Mouse (Mus musculus) limb, embryonic 15.5 days (tissue): Measurements from ENCODE around the gene Gm5089. TPM values are rescaled to one million over a fixed set of nuclear protein-coding genes. Genes with fewer than 3 reads are reported as not detected.

Experiments used
- ATAC-seq: fragments of 200-750 bp; cut with Nextera tagmentation; 2 replicates; pipeline ENCODE4 v1.8.0; 2017; ENCODE audit warnings: low read depth, moderate TSS enrichment; ENCODE audit not compliant: insufficient number of reproducible peaks, low FRiP score, low TSS enrichment
- H3K27ac ChIP-seq: fragments of 300-500 bp; sonication (generic); 2 replicates; pipeline ENCODE4 v1.5.1; 2015; ENCODE audit warnings: moderate library complexity, mild to moderate bottlenecking, inconsistent platforms
- H3K27me3 ChIP-seq: fragments of 300-500 bp; sonication (generic); 2 replicates; pipeline ENCODE4 v1.6.1; 2015; ENCODE audit warnings: inconsistent platforms
- H3K36me3 ChIP-seq: fragments of 300-500 bp; sonication (generic); 2 replicates; pipeline ENCODE4 v1.6.1; 2015; ENCODE audit warnings: inconsistent platforms
- H3K4me1 ChIP-seq: fragments of 300-500 bp; sonication (generic); 2 replicates; pipeline ENCODE4 v1.6.1; 2015; ENCODE audit warnings: inconsistent platforms
- H3K4me2 ChIP-seq: fragments of 300-500 bp; sonication (generic); 2 replicates; pipeline ENCODE4 v1.6.1; 2015; ENCODE audit warnings: mild to moderate bottlenecking, inconsistent platforms
- H3K4me3 ChIP-seq: fragments of 300-500 bp; sonication (generic); 2 replicates; pipeline ENCODE4 v1.5.1; 2015; ENCODE audit warnings: mild to moderate bottlenecking, inconsistent platforms
- H3K9ac ChIP-seq: fragments of 300-500 bp; sonication (generic); 2 replicates; pipeline ENCODE4 v1.6.1; 2015; ENCODE audit warnings: inconsistent platforms
- H3K9me3 ChIP-seq: fragments of 300-500 bp; sonication (generic); 2 replicates; pipeline ENCODE4 v1.6.1; 2016; ENCODE audit warnings: inconsistent platforms
- WGBS: fragments of 180-500 bp; shearing (Covaris S2); methylation state at CpG from one replicate; pipeline ENCODE4 v1.1.7; 2015; 5-methylcytosine and 5-hydroxymethylcytosine counted together
- polyA plus RNA-seq: library from polyadenylated mRNA; unstranded; fragments of >200 nt; fragmentation: Nextera tagmentation; extraction: Ambion mirVana; gene quantifications from 2 replicates; pipeline ENCODE4 v1.2.1, GENCODE M21; 2015

Gm5089 gene
- polyA plus RNA-seq, 1 experiment from 2014 or later, result 0.14 TPM

- Histone ChIP-seq H3K4me1 (0 out of 2 replicates have a peak, but pooled peaks cover 4% of the 10 kb centered on the region), H3K9me3 (no peaks in the 10 kb centered on the region), H3K27ac (no peak overlapping the region), H3K27me3 (peaks cover 14% of the 10 kb centered on the region; the same call in 1 of the 2 replicates), H3K4me2 (no peak overlapping the region), H3K9ac (no peak overlapping the region), H3K36me3 (no peaks in the 10 kb centered on the region), H3K4me3 (no peak overlapping the region)
- ATAC-seq, result no peak
- 55% methylated on average over 10 of the region's 10 CpGs for WGBS
Observed at GRCm38 (mm10) chr14:122436850-122437249, 14.1 kb downstream of the Gm5089 start.

GRCm38 (mm10) chr14:122434039-122434438, 16.9 kb downstream of the Gm5089 start:
- Histone ChIP-seq H3K27ac (no peak overlapping the region), H3K9me3 (no peaks in the 10 kb centered on the region), H3K4me2 (no peak overlapping the region), H3K4me3 (no peak overlapping the region), H3K9ac (no peak overlapping the region), H3K27me3 (peaks cover 9% of the 10 kb centered on the region; the same call in 1 of the 2 replicates), H3K4me1 (no peaks in the 10 kb centered on the region), H3K36me3 (no peaks in the 10 kb centered on the region)
- ATAC-seq, result no peak
- WGBS, result 79% methylated on average over 10 of the region's 10 CpGs

- Histone ChIP-seq H3K9ac (no peak overlapping the region), H3K4me2 (no peak overlapping the region), H3K27ac (no peak overlapping the region), H3K4me1 (no peaks in the 10 kb centered on the region), H3K9me3 (no peaks in the 10 kb centered on the region), H3K4me3 (no peak overlapping the region), H3K36me3 (no peaks in the 10 kb centered on the region), H3K27me3 (peaks cover 9% of the 10 kb centered on the region; the same call in 1 of the 2 replicates)
- no peak for ATAC-seq
- 74% methylated on average over 3 of the region's 3 CpGs for WGBS
Observed at GRCm38 (mm10) chr14:122432558-122432957, 18.4 kb downstream of the Gm5089 start.

GRCm38 (mm10) chr14:122427654-122428053, 23.3 kb downstream of the Gm5089 start:
- no peaks in the 10 kb centered on the region for H3K9me3 ChIP-seq
- ATAC-seq, result no peak
- H3K27ac ChIP-seq, result no peak overlapping the region
- 0 out of 2 replicates have a peak, but pooled peaks cover 3% of the 10 kb centered on the region for H3K4me1 ChIP-seq
- 89% methylated on average over 3 of the region's 3 CpGs for WGBS
- H3K27me3 ChIP-seq, result peaks cover 5% of the 10 kb centered on the region; the same call in 1 of the 2 replicates
- H3K4me2 ChIP-seq, result no peak overlapping the region
- H3K4me3 ChIP-seq, result no peak overlapping the region
- H3K36me3 ChIP-seq, result no peaks in the 10 kb centered on the region
- no peak overlapping the region for H3K9ac ChIP-seq

- H3K27ac ChIP-seq, result no peak overlapping the region
- no peak for ATAC-seq
Observed at GRCm38 (mm10) chr14:122427204-122427560, 23.7 kb downstream of the Gm5089 start.

GRCm38 (mm10) chr14:122426529-122427203, 24.2 kb downstream of the Gm5089 start:
- no peaks in the 10 kb centered on the region for H3K36me3 ChIP-seq
- H3K9me3 ChIP-seq, result no peaks in the 10 kb centered on the region
- no peak overlapping the region for H3K4me2 ChIP-seq
- H3K4me1 ChIP-seq, result 0 out of 2 replicates have a peak, but pooled peaks cover 3% of the 10 kb centered on the region
- WGBS, result 51% methylated on average over 10 of the region's 10 CpGs
- H3K27ac ChIP-seq, result no peak overlapping the region
- ATAC-seq, result no peak
- H3K4me3 ChIP-seq, result no peak overlapping the region
- no peak overlapping the region for H3K9ac ChIP-seq
- peaks cover 5% of the 10 kb centered on the region; the same call in 1 of the 2 replicates for H3K27me3 ChIP-seq

More at GRCm38 (mm10) chr14:122427204-122427560, 23.7 kb downstream of the Gm5089 start:
- Histone ChIP-seq H3K4me3 (no peak overlapping the region), H3K27me3 (peaks cover 5% of the 10 kb centered on the region; the same call in 1 of the 2 replicates), H3K9me3 (no peaks in the 10 kb centered on the region), H3K4me1 (0 out of 2 replicates have a peak, but pooled peaks cover 3% of the 10 kb centered on the region), H3K36me3 (no peaks in the 10 kb centered on the region), H3K4me2 (no peak overlapping the region), H3K9ac (no peak overlapping the region)
- WGBS, result 42% methylated on average over 8 of the region's 8 CpGs

GRCm38 (mm10) chr14:122424441-122424840, 26.5 kb downstream of the Gm5089 start:
- ATAC-seq, result no peak
- Histone ChIP-seq H3K27me3 (peaks cover 5% of the 10 kb centered on the region; the same call in 1 of the 2 replicates), H3K9ac (no peak overlapping the region), H3K36me3 (no peaks in the 10 kb centered on the region), H3K4me2 (no peak overlapping the region), H3K27ac (no peak overlapping the region), H3K9me3 (no peaks in the 10 kb centered on the region), H3K4me3 (no peak overlapping the region), H3K4me1 (0 out of 2 replicates have a peak, but pooled peaks cover 3% of the 10 kb centered on the region)
- 44% methylated on average over 3 of the region's 3 CpGs for WGBS

- H3K36me3 ChIP-seq, result no peaks in the 10 kb centered on the region
- no peak overlapping the region for H3K27ac ChIP-seq
- no peak overlapping the region for H3K4me2 ChIP-seq
- H3K9ac ChIP-seq, result no peak overlapping the region
- no peak overlapping the region for H3K4me3 ChIP-seq
- no peaks in the 10 kb centered on the region for H3K9me3 ChIP-seq
- ATAC-seq, result no peak
- 29% methylated on average over 4 of the region's 4 CpGs for WGBS
- peaks cover 21% of the 10 kb centered on the region for H3K27me3 ChIP-seq
- no peaks in the 10 kb centered on the region for H3K4me1 ChIP-seq
Observed at GRCm38 (mm10) chr14:122416166-122416771, 34.6 kb downstream of the Gm5089 start.

GRCm38 (mm10) chr14:122414786-122415185, 36.1 kb downstream of the Gm5089 start:
- no peaks in the 10 kb centered on the region for H3K9me3 ChIP-seq
- H3K36me3 ChIP-seq, result no peaks in the 10 kb centered on the region
- no peaks in the 10 kb centered on the region for H3K4me1 ChIP-seq
- H3K4me2 ChIP-seq, result no peak overlapping the region
- no peak for ATAC-seq
- no peak overlapping the region for H3K9ac ChIP-seq
- no peak overlapping the region for H3K4me3 ChIP-seq
- 80% methylated on average over 2 of the region's 2 CpGs for WGBS
- H3K27me3 ChIP-seq, result peaks cover 26% of the 10 kb centered on the region
- no peak overlapping the region for H3K27ac ChIP-seq

- H3K4me3 ChIP-seq, result no peak overlapping the region
- WGBS, result 42% methylated on average over 2 of the region's 2 CpGs
- no peak overlapping the region for H3K9ac ChIP-seq
- H3K36me3 ChIP-seq, result no peaks in the 10 kb centered on the region
- H3K27me3 ChIP-seq, result peaks cover 33% of the 10 kb centered on the region
- no peak for ATAC-seq
- no peaks in the 10 kb centered on the region for H3K9me3 ChIP-seq
- H3K4me1 ChIP-seq, result no peaks in the 10 kb centered on the region
- H3K27ac ChIP-seq, result no peak overlapping the region
- no peak overlapping the region for H3K4me2 ChIP-seq
Observed at GRCm38 (mm10) chr14:122413542-122413928, 37.4 kb downstream of the Gm5089 start.

GRCm38 (mm10) chr14:122412841-122413541, 37.9 kb downstream of the Gm5089 start:
- Histone ChIP-seq H3K4me2 (no peak overlapping the region), H3K27me3 (peaks cover 33% of the 10 kb centered on the region), H3K4me3 (no peak overlapping the region), H3K9me3 (no peaks in the 10 kb centered on the region), H3K27ac (no peak overlapping the region), H3K9ac (no peak overlapping the region), H3K4me1 (no peaks in the 10 kb centered on the region), H3K36me3 (no peaks in the 10 kb centered on the region)
- ATAC-seq, result no peak
- 24% methylated on average over 2 of the region's 2 CpGs for WGBS
